Mouse (Mus musculus): ENCODE measurements around the gene Fbxo5.

The Fbxo5 gene

DNA sequence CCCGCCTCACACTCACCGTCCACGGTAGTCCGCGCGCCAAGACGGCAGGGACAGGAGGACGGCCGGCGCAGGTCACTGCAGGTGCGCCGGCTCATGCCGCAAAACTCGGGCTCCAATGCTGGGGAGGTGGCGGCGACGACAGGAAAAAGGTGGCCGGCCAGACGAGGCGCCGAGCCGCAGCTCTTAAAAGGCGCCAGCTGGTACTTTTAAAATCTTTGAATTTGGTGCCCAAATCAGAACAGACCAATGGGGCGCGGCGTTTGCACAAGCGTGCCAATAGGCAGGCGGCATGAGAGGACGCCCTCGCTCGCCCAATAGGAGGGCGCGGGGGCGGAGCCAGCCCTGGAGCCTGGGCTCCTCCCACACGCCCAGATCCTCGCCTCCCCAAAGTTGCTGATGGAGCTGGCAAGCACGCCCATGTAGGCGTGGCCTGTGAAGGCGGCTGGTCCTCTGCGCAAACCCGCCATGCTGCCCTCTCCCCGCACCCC is at the start of gene Fbxo5:
TSS of gene Fbxo5 (minus strand) at position 358 of the 488 bp plus-strand sequence.
- peak; percentile 99 for DNase-seq (ENCODE audit: low read depth, low spot score)

- no peak for DNase-seq (ENCODE audit: low read depth, low spot score)
Measured at GRCm38 (mm10) chr10:5853290-5853868, 48.0 kb upstream of the Fbxo5 start.

- no peak for DNase-seq (ENCODE audit: low read depth, low spot score)
Measured at GRCm38 (mm10) chr10:5846939-5847338, 41.5 kb upstream of the Fbxo5 start.

- DNase-seq (ENCODE audit: low read depth, low spot score): peak; percentile 71
Measured at GRCm38 (mm10) chr10:5841369-5841768, 36.0 kb upstream of the Fbxo5 start.

- DNase-seq (ENCODE audit: low read depth, low spot score): no peak
Measured at GRCm38 (mm10) chr10:5826336-5827025, 21.1 kb upstream of the Fbxo5 start.

DNA sequence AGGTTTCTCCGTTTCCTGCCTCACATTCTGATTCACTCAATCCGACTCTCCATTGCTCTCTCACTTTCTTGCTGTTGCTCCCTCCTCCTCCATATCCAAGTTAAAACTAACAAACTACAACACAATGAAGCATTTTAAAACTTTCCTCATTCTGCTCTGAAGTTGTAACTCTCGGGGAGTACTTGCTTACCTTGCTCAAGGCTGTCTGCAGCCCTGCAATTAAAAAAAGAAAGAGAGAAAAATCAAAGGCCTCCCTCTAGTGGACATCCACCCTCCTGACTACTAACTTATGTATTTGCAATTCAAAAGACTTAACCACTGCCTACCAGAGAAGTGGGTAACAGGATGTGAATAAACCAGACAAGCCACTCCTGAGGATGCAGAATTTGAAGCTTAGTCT is 19.4 kb upstream of the Fbxo5 start:
- peak; percentile 87 for DNase-seq (ENCODE audit: low read depth, low spot score)

GRCm38 (mm10) chr10:5823740-5824491 is 18.5 kb upstream of the Fbxo5 start, which contains the start of gene Mtrf1l:
TSS of gene Mtrf1l (minus strand) at chr10:5823910.
- DNase-seq (ENCODE audit: low read depth, low spot score): peak; percentile 98

DNA sequence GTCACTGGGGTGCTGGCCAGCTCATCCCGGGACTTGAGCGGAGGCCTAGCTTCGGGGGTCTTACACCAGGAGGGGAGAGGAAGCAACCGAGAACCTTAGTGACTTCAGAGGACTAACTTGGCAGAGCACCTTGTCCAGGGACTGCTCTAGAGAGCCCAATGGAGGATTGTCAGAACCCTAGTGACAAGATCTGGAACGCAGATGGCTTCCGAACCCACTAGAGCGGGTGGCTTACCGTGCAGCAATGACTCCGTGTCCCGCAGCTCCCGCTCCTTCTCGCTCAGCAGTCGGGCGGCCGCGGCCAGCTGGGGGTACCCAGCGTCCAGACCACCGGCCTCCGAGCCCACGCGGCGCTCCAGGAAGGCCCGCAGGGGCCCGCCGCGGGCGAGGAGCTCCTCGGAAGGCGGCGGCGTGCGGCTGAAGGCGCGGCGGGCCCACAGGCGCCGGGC is 17.9 kb upstream of the Fbxo5 start:
- no peak for DNase-seq (ENCODE audit: low read depth, low spot score)

GRCm38 (mm10) chr10:5818772-5819171 is 13.4 kb upstream of the Fbxo5 start:
- no peak for DNase-seq (ENCODE audit: low read depth, low spot score)

DNA sequence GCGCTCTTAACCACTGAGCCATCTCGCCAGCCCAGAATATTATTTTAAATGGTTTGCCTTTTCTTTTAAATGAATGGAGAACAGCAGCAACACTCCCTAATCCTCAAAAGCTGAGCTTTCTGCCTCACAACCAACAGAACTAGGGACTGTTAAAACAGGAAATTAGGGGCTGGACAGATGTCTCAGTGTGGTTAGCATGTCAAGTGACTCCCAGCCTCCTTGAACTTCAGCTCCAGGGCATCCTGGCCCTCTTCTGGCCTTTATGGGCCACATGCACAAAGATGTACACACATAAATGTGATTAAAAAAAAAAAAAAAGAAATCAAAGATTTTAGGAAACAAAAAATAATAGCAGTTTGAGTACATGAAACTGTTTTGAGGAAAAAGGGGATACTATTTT is 10.6 kb upstream of the Fbxo5 start:
- no peak for DNase-seq (ENCODE audit: low read depth, low spot score)

- DNase-seq (ENCODE audit: low read depth, low spot score): no peak
Measured at GRCm38 (mm10) chr10:5813724-5814123, 8.3 kb upstream of the Fbxo5 start.

DNA sequence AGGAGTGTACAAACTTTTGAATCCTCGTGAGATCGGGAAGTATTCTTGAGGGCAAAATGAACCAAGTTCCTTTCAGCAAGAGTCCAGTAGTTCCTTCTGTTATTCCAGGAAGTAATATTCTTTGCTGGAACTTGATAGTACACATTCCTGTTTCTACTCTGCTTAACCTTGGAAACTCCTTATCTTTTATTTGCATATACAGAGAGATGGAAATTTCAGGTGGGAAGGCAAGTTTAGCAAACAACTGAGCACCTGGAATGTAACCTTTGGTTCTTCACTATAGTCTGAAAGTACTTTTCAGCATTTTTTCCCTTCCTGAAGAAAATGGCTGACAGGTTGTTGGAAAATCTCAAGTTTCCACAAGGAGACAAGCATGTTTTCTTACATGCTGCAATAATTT is 2.3 kb upstream of the Fbxo5 start:
- no peak for DNase-seq (ENCODE audit: low read depth, low spot score)

- no peak for DNase-seq (ENCODE audit: low read depth, low spot score)
Measured at GRCm38 (mm10) chr10:5806996-5807395, 1.6 kb upstream of the Fbxo5 start.

- DNase-seq (ENCODE audit: low read depth, low spot score): no peak
Measured at GRCm38 (mm10) chr10:5806416-5806815, 1.0 kb upstream of the Fbxo5 start.

DNA sequence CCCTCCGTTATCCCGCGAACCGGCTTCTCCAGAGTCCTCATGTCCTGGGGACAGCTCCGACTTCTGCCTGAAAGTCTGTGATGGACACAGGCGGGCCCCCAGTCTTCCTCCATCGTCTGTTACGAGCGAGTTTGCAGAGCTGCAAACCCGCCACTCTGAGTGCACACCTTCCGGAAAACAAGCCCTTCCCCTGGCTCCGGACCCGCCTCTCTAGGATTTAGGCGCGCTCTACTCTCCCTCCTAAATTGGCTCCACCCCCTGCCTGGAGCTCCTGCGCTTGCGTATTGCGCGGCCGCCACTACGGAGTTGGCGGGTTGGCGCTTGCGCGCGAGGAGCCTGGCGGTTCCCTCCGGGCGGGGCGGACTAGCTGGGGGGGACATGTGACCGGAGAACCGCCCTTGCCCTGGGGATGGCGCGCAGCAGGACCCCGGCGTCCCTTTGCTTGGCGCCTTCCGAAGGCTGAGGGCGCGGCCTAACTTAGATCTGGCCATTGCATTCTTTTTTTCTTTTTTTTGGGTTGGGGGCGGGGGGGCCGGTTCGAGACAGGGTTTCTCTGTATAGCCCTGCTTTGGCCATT is 419 bp upstream of the Fbxo5 start:
- DNase-seq (ENCODE audit: low read depth, low spot score): peak; percentile 98

DNA sequence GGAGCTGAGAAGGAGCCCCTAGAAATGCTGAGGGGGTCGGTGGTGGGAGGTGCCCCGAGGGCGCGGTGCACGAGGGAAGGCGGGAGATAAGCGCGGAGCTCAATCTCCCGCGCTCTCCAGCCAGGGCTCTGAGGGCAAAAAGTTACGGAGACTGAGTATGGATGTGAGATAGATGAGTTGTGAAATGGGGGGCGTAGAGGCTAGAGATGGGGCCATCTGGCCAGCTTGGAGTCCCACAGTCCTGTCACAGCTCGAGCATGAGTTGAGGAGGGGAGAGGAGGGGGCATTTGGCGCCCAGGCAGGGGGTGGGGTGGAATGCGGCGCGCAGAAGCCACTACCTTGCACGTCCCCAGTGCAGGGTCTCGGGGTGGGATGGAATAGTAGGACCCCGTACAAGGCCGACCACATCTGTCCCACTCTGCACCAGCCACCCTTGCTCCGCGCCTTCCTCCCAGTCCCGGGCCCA is 676 bp downstream of the Fbxo5 start:
- peak; percentile 58 for DNase-seq (ENCODE audit: low read depth, low spot score)

DNA sequence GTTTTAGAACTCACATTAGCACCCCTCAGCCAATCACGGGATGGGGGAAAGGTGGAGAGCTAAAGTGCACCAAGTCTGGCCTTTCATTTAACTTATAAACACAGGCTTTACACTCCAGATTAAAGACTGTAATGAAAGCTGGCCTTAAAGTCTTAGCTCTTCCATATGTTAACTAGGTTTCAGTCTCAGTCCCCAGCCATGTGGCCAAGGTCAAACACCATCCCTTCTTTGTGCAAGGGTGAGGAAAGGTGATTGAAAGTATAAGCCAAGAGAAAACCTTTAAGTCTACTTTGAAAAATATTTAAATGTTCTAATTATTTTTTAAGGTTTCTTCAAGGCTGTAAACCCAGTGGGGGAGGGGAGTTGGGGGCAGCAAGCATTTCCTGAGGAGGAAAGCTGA is 1.7 kb downstream of the Fbxo5 start:
- DNase-seq (ENCODE audit: low read depth, low spot score): peak; percentile 14

- peak; percentile 30 for DNase-seq (ENCODE audit: low read depth, low spot score)
Measured at GRCm38 (mm10) chr10:5802866-5803265, 2.5 kb downstream of the Fbxo5 start.

DNA sequence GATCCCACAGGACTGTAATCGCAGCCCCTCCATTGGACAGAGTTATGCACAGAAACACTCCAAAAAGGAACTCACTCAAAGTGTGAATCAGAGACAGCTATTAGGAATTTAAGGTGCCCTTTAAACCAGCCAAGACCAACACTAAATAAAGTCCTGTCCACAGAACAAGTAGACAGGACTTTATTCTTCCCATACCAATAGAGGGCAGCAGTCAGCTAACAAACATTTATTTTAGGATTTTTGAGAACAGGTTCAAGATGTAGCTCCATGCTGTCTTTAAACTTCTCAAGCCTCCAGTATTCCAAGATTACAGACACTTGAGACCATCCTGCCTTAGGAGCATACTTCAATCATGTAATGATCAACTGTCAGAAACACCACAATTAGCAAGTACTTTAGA is 4.9 kb downstream of the Fbxo5 start:
- peak; percentile 49 for DNase-seq (ENCODE audit: low read depth, low spot score)

GRCm38 (mm10) chr10:5798069-5798468 is 7.3 kb downstream of the Fbxo5 start:
- DNase-seq (ENCODE audit: low read depth, low spot score): no peak

GRCm38 (mm10) chr10:5790657-5791056 is 14.7 kb downstream of the Fbxo5 start:
- DNase-seq (ENCODE audit: low read depth, low spot score): peak; percentile 38

DNA sequence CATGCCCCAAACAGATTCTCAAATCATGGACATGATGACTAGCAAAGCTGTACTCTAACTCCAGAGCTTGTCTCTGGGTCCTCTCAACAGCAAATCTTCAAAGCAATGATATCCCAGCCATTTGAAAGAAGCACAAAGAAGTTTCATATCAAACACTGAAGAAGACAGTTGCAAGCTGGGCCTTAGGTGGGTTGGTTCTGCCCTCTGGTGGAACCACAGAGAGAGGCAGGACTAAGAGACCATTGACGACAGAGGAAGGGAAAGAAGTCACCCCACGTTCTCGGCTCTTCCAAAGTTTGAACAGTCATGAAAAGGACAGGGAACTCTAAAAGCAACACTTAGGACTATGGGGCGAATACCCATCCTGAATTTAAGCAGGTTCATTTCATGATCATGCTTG is 18.5 kb downstream of the Fbxo5 start:
- DNase-seq (ENCODE audit: low read depth, low spot score): peak; percentile 48
